Mouse (Mus musculus) lung, adult 2 months (tissue): ENCODE data around the gene Elovl3. TPM values are rescaled to one million over a fixed set of nuclear protein-coding genes. Genes with fewer than 3 reads are reported as not detected.
A peak's percentile ranks its signal among the peaks of the same experiment; 100 is the strongest.
"Not testable (repeated sequence)": the region's sequence is repeated elsewhere in the genome, so short reads cannot be mapped to it uniquely, and the experiment has no call there.

Experiments used
- DNase-seq: peaks from one replicate; pipeline ENCODE4 v3.0.0; 2022
- H3K4me1 ChIP-seq: fragments of 200-500 bp; 2 replicates; pipeline ENCODE4 v1.6.1; 2011; ENCODE audit warnings: low read length; ENCODE audit not compliant: control insufficient read depth, insufficient read depth
- H3K4me3 ChIP-seq: fragments of 200-500 bp; replicated peaks from 2 replicates; pipeline ENCODE3; 2011; ENCODE audit warnings: low read depth, mild to moderate bottlenecking, control low read depth, low read length; ENCODE audit errors: extremely low read depth
- CTCF ChIP-seq: fragments of 200-500 bp; IDR thresholded peaks from 2 replicates; pipeline ENCODE4 v1.5.1; 2011; ENCODE audit warnings: mild to moderate bottlenecking, low read length, control low read depth; ENCODE audit not compliant: insufficient read depth
- POLR2A ChIP-seq: fragments of 200-500 bp; IDR thresholded peaks from 2 replicates; pipeline ENCODE4 v1.6.1; 2011; ENCODE audit warnings: low read depth, mild to moderate bottlenecking, control low read depth, low read length, borderline replicate concordance; ENCODE audit errors: extremely low read depth
- WGBS: fragments of 180-500 bp; shearing (Covaris S2); methylation state at CpG from one replicate; pipeline ENCODE4 v1.1.7; 2018; 5-methylcytosine and 5-hydroxymethylcytosine counted together
- polyA plus RNA-seq: library from polyadenylated mRNA; depleted of rRNA; stranded (reverse); fragments of >200 nt; gene quantifications from 2 replicates; pipeline ENCODE4 v1.2.3, GENCODE M21; 2012; rRNA removed

Elovl3 gene
- polyA plus RNA-seq, 1 experiment: 1.3 TPM

DNA sequence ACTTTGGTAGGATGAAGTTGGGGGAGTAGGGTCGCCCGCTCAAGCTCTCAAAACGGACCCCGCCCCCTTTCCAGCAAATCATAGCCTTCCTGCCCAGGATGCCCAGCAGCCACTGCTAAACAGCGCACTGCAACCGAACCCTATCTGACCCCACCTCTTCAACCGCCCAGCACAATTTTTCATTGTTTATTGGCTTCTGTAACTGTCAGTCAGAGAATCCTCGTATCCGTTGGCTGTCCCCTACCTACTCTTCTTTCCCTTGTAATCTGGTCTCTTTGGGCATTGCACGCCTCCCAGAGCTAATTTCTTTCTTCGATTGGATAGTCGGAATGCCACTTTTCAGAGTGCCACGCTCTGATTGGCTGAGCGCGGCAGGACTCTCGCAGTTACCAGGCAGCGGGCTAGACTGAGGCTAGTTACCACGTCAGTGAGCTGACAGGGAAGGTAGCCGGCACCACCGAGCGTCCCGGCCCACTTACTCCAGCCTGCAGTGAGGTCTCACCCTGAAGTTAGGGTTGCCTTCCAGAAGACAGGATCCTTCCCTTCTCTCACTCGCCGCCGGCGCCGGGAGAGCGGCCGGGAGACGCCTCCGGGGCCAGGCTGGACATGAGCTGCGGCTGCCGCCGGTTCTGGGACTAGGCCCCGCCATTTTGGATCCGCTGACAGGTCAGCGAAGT, 20.6 kb downstream of the Elovl3 start, which contains the start of gene Gbf1:
TSS of gene Gbf1 (plus strand) at position 383 of the 677 bp plus-strand sequence.
- DNase-seq: peak; percentile 91
- under 1% methylated on average over 37 of the region's 37 CpGs for WGBS
- H3K4me1 ChIP-seq: peaks cover 10% of the 10 kb centered on the region
- peak; percentile 94; the same call in 1 of the 2 replicates for TF ChIP-seq POLR2A
- no peak for TF ChIP-seq CTCF
- peak within 1 kb of the TSS; percentile 97 for H3K4me3 ChIP-seq

DNA sequence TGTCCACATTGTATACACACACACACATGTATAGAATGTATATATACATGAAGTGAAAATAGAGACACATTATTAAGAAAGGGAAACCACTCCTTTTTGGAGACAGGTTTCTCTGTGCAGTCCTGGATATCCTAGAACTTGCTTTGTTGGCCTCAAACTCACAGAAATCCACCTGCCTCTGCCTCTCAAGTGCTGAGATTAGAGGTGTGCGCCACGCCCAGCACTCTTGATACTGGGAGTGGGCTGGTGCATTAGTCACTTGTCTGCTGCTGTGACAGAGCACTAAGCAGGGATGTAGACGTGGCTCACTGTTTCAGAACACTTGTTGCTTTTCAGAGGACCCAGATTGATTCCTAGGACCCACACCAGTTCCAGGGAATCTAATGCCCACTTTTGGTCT, 34.3 kb downstream of the Elovl3 start:
- Histone ChIP-seq H3K4me1 (no peaks in the 10 kb centered on the region), H3K4me3 (no peak overlapping the region)
- 92% methylated on average over 3 of the region's 3 CpGs for WGBS
- TF ChIP-seq CTCF (no peak), POLR2A (no peak)
- DNase-seq: no peak

DNA sequence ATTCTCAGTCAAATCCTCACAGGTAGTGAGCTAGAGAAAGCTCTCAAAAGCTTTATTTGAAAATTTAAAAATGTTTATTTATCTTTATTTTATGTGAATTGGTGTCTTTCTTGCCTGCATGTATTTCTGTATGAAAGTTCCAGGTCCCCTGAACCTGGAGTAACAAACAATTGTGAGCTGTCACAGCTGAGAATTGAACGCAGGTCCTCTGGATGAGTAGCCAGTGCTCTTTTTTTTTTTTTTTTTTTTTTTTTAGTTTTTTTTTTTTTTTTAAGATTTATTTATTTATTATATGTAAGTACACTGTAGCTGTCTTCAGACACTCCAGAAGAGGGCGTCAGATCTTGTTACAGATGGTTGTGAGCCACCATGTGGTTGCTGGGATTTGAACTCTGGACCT, 35.5 kb downstream of the Elovl3 start:
- WGBS: 88% methylated on average over 1 of the region's 2 CpGs
- not testable (repeated sequence) for DNase-seq, H3K4me3 ChIP-seq, H3K4me1 ChIP-seq

DNA sequence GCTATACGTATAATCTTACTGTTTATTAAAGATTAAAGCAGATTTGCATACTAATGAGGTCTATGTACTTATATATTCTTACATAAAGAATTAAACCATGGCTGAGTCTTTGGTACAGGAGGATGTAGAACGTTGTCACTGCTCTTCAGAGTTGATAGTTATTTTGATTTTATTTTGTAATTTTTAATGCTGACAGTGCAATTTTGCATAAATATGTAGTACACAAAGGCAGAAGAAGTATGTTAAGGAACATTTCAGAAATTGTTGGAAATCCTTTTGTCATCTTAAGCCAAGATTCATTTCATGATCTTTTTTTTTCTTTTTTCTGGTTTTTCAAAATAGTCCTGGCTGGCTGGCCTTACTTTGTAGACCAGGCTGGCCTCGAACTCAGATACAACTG, 37.7 kb downstream of the Elovl3 start:
- WGBS: 81% methylated on average over 3 of the region's 3 CpGs
- DNase-seq: no peak
- Histone ChIP-seq H3K4me1 (no peaks in the 10 kb centered on the region), H3K4me3 (no peak overlapping the region)
- TF ChIP-seq CTCF (no peak), POLR2A (no peak)

DNA sequence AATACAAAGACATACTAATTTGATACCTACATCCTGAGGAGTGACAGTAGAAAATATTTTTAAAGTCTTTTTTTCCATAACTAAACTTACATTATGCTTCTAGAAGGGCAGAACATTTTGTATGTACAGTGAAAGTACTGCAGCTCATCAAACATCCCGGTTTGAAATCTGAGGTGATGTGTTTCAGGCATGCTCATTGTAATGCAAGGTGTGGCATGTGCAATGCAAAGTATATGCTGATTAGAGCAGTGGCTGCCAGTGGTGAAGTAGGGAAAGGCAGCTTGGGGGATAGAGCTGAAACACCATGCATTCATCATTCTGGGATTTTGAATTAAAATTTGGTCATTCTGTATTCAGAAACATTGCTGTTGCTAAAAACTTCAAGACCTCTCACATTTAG, 38.2 kb downstream of the Elovl3 start:
- no peak for DNase-seq
- Histone ChIP-seq H3K4me3 (no peak overlapping the region), H3K4me1 (no peaks in the 10 kb centered on the region)
- TF ChIP-seq POLR2A (no peak), CTCF (no peak)
- WGBS: 69% methylated on average over 1 of the region's 1 CpGs

DNA sequence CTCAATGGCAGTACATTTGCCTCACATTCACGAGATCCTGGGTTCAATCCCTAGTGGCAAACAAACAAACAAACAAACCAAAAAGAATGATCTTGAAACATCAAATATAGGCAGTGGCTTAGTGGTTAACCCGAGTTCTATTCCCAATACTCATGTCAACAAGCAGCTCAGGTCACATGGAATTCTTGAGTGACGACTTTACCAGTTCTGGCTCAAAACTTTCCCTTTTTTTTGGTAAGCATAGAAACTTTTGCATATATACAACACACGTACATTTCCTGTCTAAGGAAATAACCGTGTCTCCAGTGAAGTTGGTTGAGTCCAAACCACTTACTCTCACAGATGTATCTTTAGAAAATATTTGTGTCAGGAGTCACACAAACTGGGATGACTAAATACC, 40.8 kb downstream of the Elovl3 start:
- no peak for TF ChIP-seq CTCF
- no peak for TF ChIP-seq POLR2A
- H3K4me1 ChIP-seq: no peaks in the 10 kb centered on the region
- WGBS: 61% methylated on average over 5 of the region's 5 CpGs

DNA sequence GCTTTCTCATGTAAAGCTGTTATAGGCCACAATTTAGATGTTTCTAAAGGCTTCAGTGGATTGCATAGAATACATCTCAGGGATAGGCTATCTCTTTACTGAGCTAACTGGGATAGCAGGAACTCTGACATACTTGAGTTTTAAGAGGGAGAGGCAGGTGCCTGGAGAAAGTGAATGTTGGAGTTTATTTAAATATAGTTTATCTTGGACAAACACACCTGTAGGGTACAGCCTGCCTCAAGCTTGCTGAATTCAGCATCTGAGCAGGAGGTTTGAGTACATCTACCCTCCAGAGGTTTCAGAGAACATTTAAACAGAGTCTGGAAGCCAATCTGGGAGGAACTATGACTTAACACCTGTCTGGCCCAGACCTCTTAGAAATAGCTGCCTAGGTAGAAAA, 43.5 kb downstream of the Elovl3 start:
- no peak for TF ChIP-seq POLR2A
- no peak for TF ChIP-seq CTCF
- H3K4me1 ChIP-seq: no peaks in the 10 kb centered on the region
- DNase-seq: no peak
- H3K4me3 ChIP-seq: no peak overlapping the region

More for the DNA sequence above, 40.8 kb downstream of the Elovl3 start:
- no peak overlapping the region for H3K4me3 ChIP-seq
- no peak for DNase-seq

DNA sequence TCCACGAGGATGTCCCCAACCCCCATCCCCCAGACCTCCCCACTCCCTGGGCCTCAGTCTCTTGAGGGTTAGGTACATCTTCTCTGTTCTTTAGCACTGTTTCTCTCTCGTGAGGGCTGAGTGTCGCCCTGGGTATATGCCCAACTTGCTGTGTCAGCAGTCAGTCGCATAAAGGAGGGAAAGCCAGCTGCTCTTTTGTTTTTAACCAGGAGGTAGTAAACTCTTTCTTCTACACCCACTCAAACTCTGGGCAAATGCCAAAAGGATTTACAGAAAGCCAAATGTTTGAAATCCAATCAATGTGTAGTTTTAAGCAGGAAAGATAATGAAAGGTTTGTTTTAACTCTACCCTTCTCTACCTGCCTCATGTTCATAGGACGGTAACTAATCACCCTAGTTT, 45.3 kb downstream of the Elovl3 start:
- no peak for DNase-seq
- no peak overlapping the region for H3K4me3 ChIP-seq
- TF ChIP-seq POLR2A: no peak
- TF ChIP-seq CTCF: no peak
- 56% methylated on average over 5 of the region's 5 CpGs for WGBS
- no peaks in the 10 kb centered on the region for H3K4me1 ChIP-seq

DNA sequence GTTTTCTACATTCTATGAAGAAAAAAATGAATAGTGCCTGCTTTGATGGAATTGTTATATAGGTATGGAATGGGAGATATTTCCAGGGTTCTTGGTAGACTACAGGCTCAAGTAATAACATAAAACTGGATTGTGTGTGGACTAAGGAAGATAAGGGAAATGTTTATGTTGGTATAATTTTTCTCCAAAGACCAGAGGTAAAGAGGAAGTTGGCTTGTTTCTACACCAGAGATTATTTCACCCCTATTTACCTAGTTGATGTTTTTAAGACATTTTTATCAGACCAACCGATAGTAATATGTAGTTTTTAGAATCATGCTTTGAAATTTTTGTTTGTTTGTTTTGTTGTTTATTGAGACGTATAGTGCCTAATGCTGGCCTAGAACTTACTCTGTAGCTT, 48.6 kb downstream of the Elovl3 start:
- TF ChIP-seq CTCF: no peak
- TF ChIP-seq POLR2A: no peak
- DNase-seq: no peak
- Histone ChIP-seq H3K4me1 (no peaks in the 10 kb centered on the region), H3K4me3 (no peak overlapping the region)
- 80% methylated on average over 2 of the region's 2 CpGs for WGBS

DNA sequence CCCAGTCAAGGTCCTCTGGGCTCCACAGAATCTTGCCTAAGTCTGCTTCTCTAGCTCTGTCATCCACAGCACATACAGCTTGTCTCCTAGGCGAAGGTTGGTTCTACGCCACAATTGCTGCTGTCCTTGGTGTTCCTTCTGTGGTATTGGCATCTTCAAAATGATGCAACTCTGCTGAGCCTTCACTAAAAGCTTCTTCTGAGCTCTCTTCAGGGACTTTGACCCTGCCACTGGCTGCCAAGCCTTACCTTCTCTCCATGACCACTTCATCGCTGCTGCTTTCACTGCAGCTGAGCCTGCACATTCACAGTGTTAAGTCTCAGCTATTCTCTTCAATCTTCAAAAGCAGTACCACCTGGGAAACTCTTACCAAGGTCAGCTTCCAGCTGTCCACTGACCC, 50.5 kb downstream of the Elovl3 start:
- WGBS: 94% methylated on average over 3 of the region's 3 CpGs
- no peak for DNase-seq
- H3K4me1 ChIP-seq: peaks cover 8% of the 10 kb centered on the region
- H3K4me3 ChIP-seq: no peak overlapping the region
- TF ChIP-seq CTCF: no peak
- TF ChIP-seq POLR2A: no peak

Other genes with a start within 250 kb of the Elovl3 start
- 6.7 and 9.5 TPM in 2 replicates for gene Armh3, start 133.4 kb upstream of the Elovl3 start, polyA plus RNA-seq
- 7.5 and 8.7 TPM in 2 replicates for gene Hps6, start 128.4 kb upstream of the Elovl3 start, polyA plus RNA-seq
- 18.3 and 19.3 TPM in 2 replicates for gene Pprc1, start 87.0 kb upstream of the Elovl3 start, polyA plus RNA-seq
- gene Ldb1, start 86.7 kb upstream of the Elovl3 start, polyA plus RNA-seq: 220 TPM in 2 replicates
- 7.4 and 9.8 TPM in 2 replicates for gene Nolc1, start 56.0 kb upstream of the Elovl3 start, polyA plus RNA-seq
- gene Pitx3, start 16.4 kb downstream of the Elovl3 start, polyA plus RNA-seq: 0.86 TPM in 1 of 2 replicates, not detected in the other
- 80.6 and 94.9 TPM in 2 replicates for gene Gbf1, start 20.6 kb downstream of the Elovl3 start, polyA plus RNA-seq
- gene Nfkb2, start 172.4 kb downstream of the Elovl3 start, polyA plus RNA-seq: 56.5 and 60.6 TPM in 2 replicates
- gene Psd, start 195.3 kb downstream of the Elovl3 start, polyA plus RNA-seq: 2.3 and 2.4 TPM in 2 replicates
- 10.7 and 15.5 TPM in 2 replicates for gene Fbxl15, start 196.3 kb downstream of the Elovl3 start, polyA plus RNA-seq
- gene Cuedc2, start 206.8 kb downstream of the Elovl3 start, polyA plus RNA-seq: 47.1 and 53.9 TPM in 2 replicates
- 26.5 and 27.1 TPM in 2 replicates for gene Mfsd13a, start 209.2 kb downstream of the Elovl3 start, polyA plus RNA-seq
- gene 2310034G01Rik, start 218.4 kb downstream of the Elovl3 start, polyA plus RNA-seq: 6.8 and 10.1 TPM in 2 replicates